Mouse (Mus musculus): ENCODE measurements around the gene Plac1. TPM values are rescaled to one million over a fixed set of nuclear protein-coding genes. Genes with fewer than 3 reads are reported as not detected.
"Not testable (repeated sequence)": the region's sequence is repeated elsewhere in the genome, so short reads cannot be mapped to it uniquely, and the experiment has no call there.

Gene Plac1
- total RNA-seq, 4 experiments from 2014 or later, result not detected

DNA sequence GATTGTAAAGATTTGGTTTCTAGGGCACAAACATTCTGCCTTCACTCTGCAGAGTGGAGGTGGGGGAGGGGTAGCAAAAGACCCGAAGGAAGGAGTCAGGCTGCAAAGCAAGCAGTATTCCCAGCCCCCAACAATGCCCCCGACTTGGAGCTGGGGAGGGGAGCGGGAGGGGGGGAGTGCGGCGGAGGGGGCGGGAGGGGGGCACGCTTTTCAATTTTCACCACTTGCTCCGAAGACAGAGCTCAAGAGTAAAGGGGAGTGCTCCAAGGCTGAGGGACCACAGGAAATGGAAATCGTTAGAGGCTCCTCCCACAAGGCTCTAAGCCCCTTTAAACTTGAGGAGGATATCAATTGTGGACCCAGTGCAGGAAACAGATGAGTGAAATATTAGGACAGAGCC lies 189.6 kb downstream of the Plac1 start:
- no peak for DNase-seq (ENCODE audit: low spot score in 2 of 2)

DNA sequence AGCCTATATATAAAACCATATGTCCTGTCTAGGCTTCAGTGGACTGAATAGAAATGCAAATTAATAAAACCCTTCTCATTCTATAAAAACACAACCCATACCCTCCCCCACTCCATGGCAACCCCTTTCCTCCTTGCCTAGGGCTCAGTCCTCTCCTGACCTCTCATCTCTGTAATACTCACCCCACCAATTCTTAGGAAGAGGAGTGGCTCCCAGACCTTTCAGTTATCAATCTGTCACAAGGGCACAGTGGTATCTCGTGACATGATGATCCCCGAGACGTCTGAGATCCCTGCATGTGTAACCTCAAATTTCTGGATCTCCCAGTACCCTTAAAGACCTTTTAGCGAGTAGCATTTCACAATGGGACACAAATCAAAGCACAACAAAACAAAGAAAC lies 190.7 kb downstream of the Plac1 start:
- no peak for DNase-seq (ENCODE audit: low spot score in 2 of 2)

DNA sequence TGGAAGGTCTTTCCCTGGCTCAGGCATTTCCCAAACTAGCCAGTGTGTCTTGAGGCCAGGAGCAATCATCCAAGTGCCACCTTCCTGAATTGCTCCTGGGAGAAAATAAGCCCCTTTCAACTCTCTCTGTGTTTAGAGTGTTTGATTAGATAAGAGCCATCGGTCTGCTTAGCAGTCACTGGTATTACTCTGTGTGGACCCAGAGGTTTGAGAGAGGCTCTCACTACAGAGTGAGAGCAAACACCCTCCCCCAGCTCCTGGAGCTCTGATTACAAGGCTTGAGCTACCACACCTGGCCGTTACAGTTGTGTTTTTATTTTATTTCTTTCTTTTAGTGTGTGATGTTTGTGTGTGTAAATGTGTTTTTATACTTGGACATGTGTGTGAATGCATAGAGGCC lies 193.0 kb downstream of the Plac1 start:
- DNase-seq (ENCODE audit: low spot score in 2 of 2), result no peak

DNA sequence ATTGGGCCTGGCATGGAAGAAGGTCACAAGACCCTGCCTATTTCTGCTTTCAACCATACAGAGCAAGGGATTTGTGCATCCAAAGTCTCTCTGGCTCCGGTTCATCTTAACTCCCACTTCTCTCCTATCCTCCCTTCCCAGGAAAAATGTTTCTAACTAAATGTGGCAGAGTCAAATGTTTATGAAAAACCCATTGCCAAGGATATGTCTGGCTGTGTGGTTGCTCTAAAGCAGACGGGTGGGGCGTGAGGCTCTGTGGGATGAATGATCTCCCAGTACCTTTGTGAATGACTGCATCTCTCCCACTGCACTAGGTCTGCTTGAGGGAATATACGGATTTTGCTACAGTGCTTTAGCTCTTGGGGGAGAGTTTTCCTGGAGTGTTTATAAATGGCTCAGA lies 193.9 kb downstream of the Plac1 start:
- no peak for DNase-seq (ENCODE audit: low spot score in 2 of 2)

DNA sequence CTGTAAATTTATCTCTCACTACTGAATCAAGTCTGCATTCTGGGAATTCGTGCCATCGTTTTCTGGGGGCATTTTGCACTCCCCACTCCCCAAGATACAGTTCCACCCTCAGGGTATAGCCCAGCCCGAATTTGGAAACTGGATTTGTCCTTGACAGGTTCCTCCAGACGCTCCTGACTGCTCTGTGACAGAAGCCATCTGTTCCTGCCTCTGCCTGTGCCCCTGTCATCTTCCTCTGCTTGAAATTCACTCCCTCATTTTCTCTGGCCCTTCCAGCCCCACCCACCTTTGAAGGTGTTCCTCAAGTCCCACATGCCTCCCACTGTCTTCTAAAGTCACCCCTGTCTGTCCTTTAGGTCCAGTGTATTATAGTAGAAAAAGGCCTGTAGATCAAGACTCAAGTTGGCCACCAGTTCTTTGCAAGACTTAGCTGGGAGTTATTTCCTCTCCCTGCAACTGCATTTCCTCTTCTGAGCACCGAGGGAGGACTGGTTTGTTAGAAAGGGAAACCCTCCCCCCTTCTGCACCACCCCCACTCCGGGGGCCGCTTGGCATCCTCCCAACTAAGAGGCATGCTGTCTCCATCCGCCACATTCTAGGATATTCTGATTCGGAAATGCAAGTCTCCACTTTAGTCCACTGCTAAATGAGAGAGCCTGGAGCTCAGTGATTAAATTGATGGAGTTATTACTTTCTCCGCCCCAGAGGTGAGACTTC lies 194.6 kb downstream of the Plac1 start:
- no peak for DNase-seq (ENCODE audit: low spot score in 2 of 2)

DNA sequence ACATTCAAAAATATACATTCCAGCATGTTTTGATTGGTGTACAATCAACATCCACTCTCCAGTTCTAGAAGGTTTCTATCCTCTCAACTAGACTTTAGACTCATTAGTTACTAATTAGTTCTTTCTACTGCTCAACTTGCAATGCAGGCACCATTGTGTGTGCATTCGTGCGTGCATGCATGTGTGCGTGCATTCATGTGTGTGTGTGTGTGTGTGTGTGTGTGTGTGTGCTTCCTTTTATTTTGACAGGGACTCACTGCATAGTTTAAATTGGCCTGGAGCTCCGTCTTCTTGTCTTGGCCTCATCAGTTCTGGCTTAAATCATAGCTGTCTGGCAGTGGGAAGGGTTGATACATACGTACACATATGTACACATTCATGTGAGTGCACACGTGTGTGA lies 198.9 kb downstream of the Plac1 start:
- DNase-seq (ENCODE audit: low spot score in 2 of 2), result no peak

DNA sequence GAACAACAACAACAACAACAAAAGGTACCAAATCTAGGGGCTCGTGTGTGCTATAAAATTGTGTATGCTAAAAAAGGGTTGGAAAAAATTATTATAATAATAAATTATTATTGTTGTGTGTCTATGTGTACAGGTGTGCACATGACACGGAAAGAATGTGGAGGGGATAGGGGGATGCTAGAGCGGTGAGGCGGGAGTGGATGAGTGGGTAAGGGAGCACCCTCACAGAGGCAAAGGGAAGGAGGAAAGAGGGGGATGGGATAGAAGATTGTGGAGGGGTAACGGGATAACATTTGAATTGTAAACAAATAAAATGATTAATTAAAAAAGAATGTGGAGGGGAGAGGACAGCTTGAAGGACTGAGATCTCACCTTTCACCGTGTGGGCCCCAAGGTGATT lies 199.8 kb downstream of the Plac1 start:
- DNase-seq (ENCODE audit: low spot score in 2 of 2), result no peak

DNA sequence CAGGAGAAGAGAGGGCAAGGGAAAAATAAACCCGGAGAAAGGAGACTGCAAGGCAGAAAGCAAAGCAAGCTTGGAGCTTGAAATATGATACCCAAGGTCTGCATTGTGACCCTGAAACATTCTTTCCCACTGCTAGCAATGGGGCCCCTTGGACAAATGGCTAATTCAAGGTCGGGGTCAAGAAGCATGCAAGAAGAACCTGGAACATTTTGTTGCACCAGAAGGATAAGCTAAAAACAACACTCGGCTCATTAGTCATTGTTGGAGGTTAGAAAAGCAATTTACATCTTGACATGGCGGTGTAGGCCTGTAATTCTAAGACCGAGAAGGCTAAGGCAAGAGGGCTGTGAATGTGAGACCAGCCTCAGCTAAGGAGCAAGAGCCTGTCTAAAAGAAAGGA lies 200.3 kb downstream of the Plac1 start:
- no peak for DNase-seq (ENCODE audit: low spot score in 2 of 2)

DNA sequence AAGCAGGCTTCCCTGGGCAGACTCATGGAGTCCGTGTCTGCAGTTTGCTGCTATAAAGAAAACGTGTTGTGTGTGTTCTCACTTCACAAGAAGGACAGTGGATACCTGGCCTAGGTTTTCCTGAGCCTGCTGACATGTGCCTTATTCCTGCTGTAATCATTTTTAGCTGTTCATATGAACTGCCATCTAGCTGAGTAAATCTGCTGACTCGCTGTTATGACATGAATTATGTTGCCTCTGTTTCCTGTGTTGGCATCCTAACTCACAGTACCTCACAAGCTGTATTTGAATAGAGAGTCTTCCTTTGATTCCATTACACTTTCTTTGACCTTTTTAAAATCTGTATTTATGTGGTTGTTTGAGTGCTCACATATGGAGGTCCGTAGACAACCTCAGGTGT lies 201.7 kb downstream of the Plac1 start:
- DNase-seq (ENCODE audit: low spot score in 2 of 2), result no peak

DNA sequence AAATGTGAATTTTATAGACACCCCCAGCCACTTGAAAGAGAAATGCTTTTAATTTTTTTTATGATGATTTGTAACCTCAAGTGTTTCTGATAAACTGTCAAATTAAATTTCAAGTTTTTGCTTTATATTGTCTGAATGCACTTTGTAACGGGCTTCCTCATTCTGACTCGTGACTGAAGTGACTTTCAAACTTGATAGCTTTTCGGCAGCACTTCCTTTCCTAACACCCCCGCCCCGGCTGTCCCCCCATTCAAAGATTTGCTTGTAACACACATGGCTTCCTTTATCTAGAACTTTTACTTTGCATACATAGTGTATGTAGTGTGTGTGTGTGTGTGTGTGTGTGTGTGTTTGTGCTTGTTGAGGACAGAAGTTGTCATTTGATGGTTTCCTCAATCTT lies 210.4 kb downstream of the Plac1 start:
- DNase-seq (ENCODE audit: low spot score in 2 of 2), result no peak

DNA sequence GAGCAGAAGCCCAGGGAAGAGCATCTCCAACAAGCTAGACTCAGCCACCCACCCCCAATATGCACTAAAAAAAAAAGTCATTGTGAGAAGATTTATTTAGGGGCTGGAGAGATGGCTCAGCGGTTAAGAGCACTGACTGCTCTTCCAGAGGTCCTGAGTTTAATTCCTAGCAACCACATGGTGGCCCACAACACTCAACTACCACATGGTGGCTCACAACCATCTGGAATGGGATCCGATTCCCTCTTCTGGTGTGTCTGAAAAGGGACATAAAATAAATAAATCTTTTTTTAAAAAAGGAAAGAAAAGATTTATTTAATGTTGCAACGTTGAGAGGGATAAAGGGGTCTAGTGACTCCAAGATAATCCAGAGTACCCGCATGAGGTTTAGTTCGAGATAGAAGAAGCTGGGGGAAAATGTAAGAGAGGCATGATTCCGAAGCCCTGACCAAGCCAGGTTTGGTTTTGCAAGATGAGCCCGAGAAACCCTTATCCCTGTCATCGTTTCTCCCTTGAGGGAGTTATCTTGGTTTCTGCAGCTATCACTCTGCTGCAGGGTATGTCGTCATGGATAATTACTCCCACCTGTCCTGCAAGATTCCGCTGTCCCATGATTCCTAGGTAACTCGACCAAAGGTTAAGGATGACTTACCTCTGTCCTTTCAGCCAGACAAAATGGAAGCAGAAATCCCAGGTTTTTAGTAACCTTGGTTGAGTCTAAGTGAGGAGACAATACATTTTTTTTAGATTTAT lies 214.3 kb downstream of the Plac1 start:
- DNase-seq (ENCODE audit: low spot score in 2 of 2), result no peak

DNA sequence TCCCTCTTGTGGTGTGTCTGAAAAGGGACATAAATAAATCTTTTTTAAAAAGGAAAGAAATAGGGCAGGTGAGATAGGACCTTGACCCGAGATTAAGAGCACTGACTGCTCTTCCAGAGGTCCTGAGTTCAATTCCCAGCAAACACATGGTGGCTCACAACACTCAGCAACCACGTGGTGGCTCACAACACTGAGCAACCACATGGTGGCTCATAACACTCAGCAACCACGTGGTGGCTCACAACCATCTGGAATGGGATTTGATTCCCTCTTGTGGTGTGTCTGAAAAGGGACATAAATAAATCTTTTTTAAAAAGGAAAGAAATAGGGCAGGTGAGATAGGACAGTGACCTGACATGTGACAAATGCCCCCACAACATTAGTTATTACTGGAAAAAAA lies 215.6 kb downstream of the Plac1 start:
- not testable (repeated sequence) for DNase-seq (ENCODE audit: low spot score in 2 of 2)

DNA sequence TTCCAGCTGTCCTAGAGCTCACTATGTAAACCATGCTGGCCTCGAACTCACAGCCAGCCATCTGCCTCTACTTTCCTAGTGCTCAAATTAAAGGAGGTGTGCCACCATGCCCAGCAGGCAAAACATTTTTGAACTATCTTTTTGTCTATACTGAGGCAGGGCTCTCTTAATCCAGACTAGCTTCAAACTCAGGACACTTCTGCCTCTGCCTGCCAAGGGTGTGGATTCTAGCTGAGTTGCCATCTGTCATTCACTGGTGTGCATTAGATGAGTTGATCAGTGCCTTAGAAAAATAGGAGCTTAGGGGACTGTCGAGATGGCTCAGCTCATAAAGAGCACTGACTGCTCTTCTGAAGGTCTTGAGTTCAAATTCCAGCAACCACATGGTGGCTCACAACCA lies 216.9 kb downstream of the Plac1 start:
- DNase-seq (ENCODE audit: low spot score in 2 of 2), result no peak

Small RNA genes within 50 kb of the gene (microRNA-seq; reads per million reads assigned to microRNA genes)
- gene Mir322, result 551 to 874 reads per million in 2 experiments
- 118 to 122 reads per million in 2 experiments for gene Mir351
- gene Mir450-1, result 0 reads per million in 2 experiments
- 0 reads per million in 2 experiments for gene Mir450-2
- gene Mir450b, result 1.0 to 5.4 reads per million in 2 experiments
- 5.3 to 11.8 reads per million in 2 experiments for gene Mir503
- 10.2 to 20.0 reads per million in 2 experiments for gene Mir542

Other genes with a start within 250 kb of the Plac1 start
- gene Fam122b, start 29.7 kb upstream of the Plac1 start, total RNA-seq (2022), result 1 to 10 TPM; 3.5 to 4.5 (median 3.6) TPM
- not detected for gene Fam122c, start 33.3 kb upstream of the Plac1 start, total RNA-seq (2022)
- 10 to 100 TPM in 3 of 4 experiments, 1 to 10 TPM in 1; 9.4 to 13.8 (median 11.5) TPM for gene Mospd1, start 130.4 kb upstream of the Plac1 start, total RNA-seq (2022)
- not detected for gene Etd, start 194.8 kb upstream of the Plac1 start, total RNA-seq (2022)

Measured in layer of hippocampus, adult 8-10 months (tissue).